Mouse (Mus musculus): ENCODE measurements around the gene Rasip1. TPM values are rescaled to one million over a fixed set of nuclear protein-coding genes. Genes with fewer than 3 reads are reported as not detected.
A peak's percentile ranks its signal among the peaks of the same experiment; 100 is the strongest.

Rasip1 gene
- polyA plus RNA-seq (2015; fragmentation: Nextera tagmentation; extraction: Ambion mirVana), result 8.0 and 8.8 TPM in 2 replicates

GRCm38 (mm10) chr7:45627261-45627660 is at the start of gene Rasip1:
Gene Rasip1, plus strand, starts transcription at chr7:45627488.
- Histone ChIP-seq H3K9me3 (no peaks in the 10 kb centered on the region), H3K4me1 (peaks cover 10% of the 10 kb centered on the region), H3K36me3 (no peaks in the 10 kb centered on the region), H3K4me2 (peak within 1 kb of the TSS; percentile 96), H3K27me3 (peaks cover 46% of the 10 kb centered on the region), H3K27ac (peak within 1 kb of the TSS; percentile 29; the same call in 1 of the 2 replicates), H3K4me3 (peak within 1 kb of the TSS; percentile 59), H3K9ac (peak within 1 kb of the TSS; percentile 81)
- no peak for ATAC-seq (ENCODE audit: insufficient number of reproducible peaks, insufficient read depth, low FRiP score, low TSS enrichment, low read depth)
- 76% methylated on average over 9 of the region's 9 CpGs for WGBS

GRCm38 (mm10) chr7:45585923-45586322 is 41.4 kb upstream of the Rasip1 start:
- no peak overlapping the region for H3K4me3 ChIP-seq
- no peak overlapping the region for H3K27ac ChIP-seq
- no peaks in the 10 kb centered on the region for H3K27me3 ChIP-seq
- H3K4me2 ChIP-seq, result no peak overlapping the region
- H3K9ac ChIP-seq, result no peak overlapping the region
- peaks cover 9% of the 10 kb centered on the region; the same call in 1 of the 2 replicates for H3K4me1 ChIP-seq
- H3K9me3 ChIP-seq, result no peaks in the 10 kb centered on the region
- peaks cover 48% of the 10 kb centered on the region for H3K36me3 ChIP-seq
- ATAC-seq (ENCODE audit: insufficient number of reproducible peaks, insufficient read depth, low FRiP score, low TSS enrichment, low read depth), result no peak
- 91% methylated on average over 6 of the region's 6 CpGs for WGBS

GRCm38 (mm10) chr7:45587631-45588592 is 39.4 kb upstream of the Rasip1 start:
- Histone ChIP-seq H3K36me3 (peaks cover 41% of the 10 kb centered on the region), H3K27ac (no peak overlapping the region), H3K9ac (no peak overlapping the region), H3K27me3 (no peaks in the 10 kb centered on the region), H3K4me2 (no peak overlapping the region), H3K4me1 (peaks cover 9% of the 10 kb centered on the region; the same call in 1 of the 2 replicates), H3K4me3 (no peak overlapping the region), H3K9me3 (no peaks in the 10 kb centered on the region)
- 91% methylated on average over 23 of the region's 23 CpGs for whole genome bisulfite sequencing
- ATAC-seq (ENCODE audit: insufficient number of reproducible peaks, insufficient read depth, low FRiP score, low TSS enrichment, low read depth), result no peak

- peak; percentile 93 for ATAC-seq (ENCODE audit: insufficient number of reproducible peaks, insufficient read depth, low FRiP score, low TSS enrichment, low read depth)
Observed at GRCm38 (mm10) chr7:45589173-45589572, 38.1 kb upstream of the Rasip1 start.

GRCm38 (mm10) chr7:45589898-45590297 is 37.4 kb upstream of the Rasip1 start:
- H3K27me3 ChIP-seq, result no peaks in the 10 kb centered on the region
- 94% methylated on average over 5 of the region's 5 CpGs for WGBS
- H3K36me3 ChIP-seq, result peaks cover 25% of the 10 kb centered on the region
- H3K4me3 ChIP-seq, result peak overlapping the region; percentile 33; the same call in 1 of the 2 replicates
- H3K27ac ChIP-seq, result no peak overlapping the region
- no peaks in the 10 kb centered on the region for H3K9me3 ChIP-seq
- H3K4me2 ChIP-seq, result no peak overlapping the region; the same call in 1 of the 2 replicates
- ATAC-seq (ENCODE audit: insufficient number of reproducible peaks, insufficient read depth, low FRiP score, low TSS enrichment, low read depth), result no peak
- H3K4me1 ChIP-seq, result peaks cover 9% of the 10 kb centered on the region; the same call in 1 of the 2 replicates
- H3K9ac ChIP-seq, result no peak overlapping the region

More at GRCm38 (mm10) chr7:45589173-45589572, 38.1 kb upstream of the Rasip1 start:
- Histone ChIP-seq H3K4me3 (peak overlapping the region; percentile 33), H3K27me3 (no peaks in the 10 kb centered on the region), H3K9me3 (no peaks in the 10 kb centered on the region), H3K4me1 (peaks cover 9% of the 10 kb centered on the region; the same call in 1 of the 2 replicates), H3K36me3 (peaks cover 32% of the 10 kb centered on the region), H3K4me2 (peak overlapping the region; percentile 57), H3K9ac (peak overlapping the region; percentile 49; the same call in 1 of the 2 replicates), H3K27ac (no peak overlapping the region; the same call in 1 of the 2 replicates)
- WGBS, result 4% methylated on average over 19 of the region's 19 CpGs

GRCm38 (mm10) chr7:45590874-45591273 is 36.4 kb upstream of the Rasip1 start:
- 65% methylated on average over 3 of the region's 3 CpGs for WGBS
- Histone ChIP-seq H3K36me3 (peaks cover 16% of the 10 kb centered on the region), H3K9me3 (no peaks in the 10 kb centered on the region), H3K27me3 (no peaks in the 10 kb centered on the region), H3K27ac (no peak overlapping the region), H3K4me1 (peaks cover 9% of the 10 kb centered on the region; the same call in 1 of the 2 replicates), H3K9ac (no peak overlapping the region), H3K4me3 (no peak overlapping the region), H3K4me2 (no peak overlapping the region)
- no peak for ATAC-seq (ENCODE audit: insufficient number of reproducible peaks, insufficient read depth, low FRiP score, low TSS enrichment, low read depth)

- no peak for ATAC-seq (ENCODE audit: insufficient number of reproducible peaks, insufficient read depth, low FRiP score, low TSS enrichment, low read depth)
- Histone ChIP-seq H3K4me1 (peaks cover 9% of the 10 kb centered on the region; the same call in 1 of the 2 replicates), H3K9ac (no peak overlapping the region), H3K4me3 (no peak overlapping the region), H3K4me2 (no peak overlapping the region), H3K9me3 (no peaks in the 10 kb centered on the region), H3K27ac (no peak overlapping the region), H3K36me3 (peaks cover 10% of the 10 kb centered on the region), H3K27me3 (no peaks in the 10 kb centered on the region)
- WGBS, result 81% methylated on average over 7 of the region's 7 CpGs
Observed at GRCm38 (mm10) chr7:45591880-45592279, 35.4 kb upstream of the Rasip1 start.

- Histone ChIP-seq H3K4me2 (no peak overlapping the region), H3K9me3 (no peaks in the 10 kb centered on the region), H3K4me1 (peaks cover 9% of the 10 kb centered on the region; the same call in 1 of the 2 replicates), H3K27ac (no peak overlapping the region), H3K4me3 (no peak overlapping the region), H3K36me3 (peaks cover under 1% of the 10 kb centered on the region; the same call in 1 of the 2 replicates), H3K9ac (no peak overlapping the region), H3K27me3 (no peaks in the 10 kb centered on the region)
- WGBS, result 14% methylated on average over 10 of the region's 10 CpGs
- ATAC-seq (ENCODE audit: insufficient number of reproducible peaks, insufficient read depth, low FRiP score, low TSS enrichment, low read depth), result no peak
Observed at GRCm38 (mm10) chr7:45593118-45593815, 34.0 kb upstream of the Rasip1 start.

- H3K9ac ChIP-seq, result no peak overlapping the region
- 63% methylated on average over 4 of the region's 4 CpGs for WGBS
- no peaks in the 10 kb centered on the region for H3K9me3 ChIP-seq
- no peak for ATAC-seq (ENCODE audit: insufficient number of reproducible peaks, insufficient read depth, low FRiP score, low TSS enrichment, low read depth)
- no peaks in the 10 kb centered on the region for H3K36me3 ChIP-seq
- no peak overlapping the region for H3K4me3 ChIP-seq
- no peak overlapping the region for H3K4me2 ChIP-seq
- no peak overlapping the region for H3K27ac ChIP-seq
- peaks cover 4% of the 10 kb centered on the region; the same call in 1 of the 2 replicates for H3K4me1 ChIP-seq
- H3K27me3 ChIP-seq, result no peaks in the 10 kb centered on the region
Observed at GRCm38 (mm10) chr7:45595176-45595575, 32.1 kb upstream of the Rasip1 start.

GRCm38 (mm10) chr7:45596107-45596506 is 31.2 kb upstream of the Rasip1 start:
- H3K27me3 ChIP-seq, result no peaks in the 10 kb centered on the region
- no peak overlapping the region for H3K9ac ChIP-seq
- H3K4me3 ChIP-seq, result no peak overlapping the region
- 80% methylated on average over 1 of the region's 1 CpGs for whole genome bisulfite sequencing
- no peaks in the 10 kb centered on the region for H3K9me3 ChIP-seq
- peaks cover 4% of the 10 kb centered on the region; the same call in 1 of the 2 replicates for H3K4me1 ChIP-seq
- no peaks in the 10 kb centered on the region for H3K36me3 ChIP-seq
- no peak overlapping the region for H3K27ac ChIP-seq
- no peak overlapping the region for H3K4me2 ChIP-seq
- ATAC-seq (ENCODE audit: insufficient number of reproducible peaks, insufficient read depth, low FRiP score, low TSS enrichment, low read depth), result no peak

GRCm38 (mm10) chr7:45597013-45597412 is 30.3 kb upstream of the Rasip1 start:
- no peaks in the 10 kb centered on the region for H3K9me3 ChIP-seq
- no peak overlapping the region for H3K27ac ChIP-seq
- ATAC-seq (ENCODE audit: insufficient number of reproducible peaks, insufficient read depth, low FRiP score, low TSS enrichment, low read depth), result no peak
- WGBS, result 85% methylated on average over 5 of the region's 5 CpGs
- no peak overlapping the region for H3K4me3 ChIP-seq
- H3K27me3 ChIP-seq, result no peaks in the 10 kb centered on the region
- H3K4me1 ChIP-seq, result peaks cover 4% of the 10 kb centered on the region; the same call in 1 of the 2 replicates
- H3K36me3 ChIP-seq, result no peaks in the 10 kb centered on the region
- no peak overlapping the region for H3K4me2 ChIP-seq
- H3K9ac ChIP-seq, result no peak overlapping the region
